Mouse (Mus musculus): ENCODE results near the gene Il11ra1.

DNA sequence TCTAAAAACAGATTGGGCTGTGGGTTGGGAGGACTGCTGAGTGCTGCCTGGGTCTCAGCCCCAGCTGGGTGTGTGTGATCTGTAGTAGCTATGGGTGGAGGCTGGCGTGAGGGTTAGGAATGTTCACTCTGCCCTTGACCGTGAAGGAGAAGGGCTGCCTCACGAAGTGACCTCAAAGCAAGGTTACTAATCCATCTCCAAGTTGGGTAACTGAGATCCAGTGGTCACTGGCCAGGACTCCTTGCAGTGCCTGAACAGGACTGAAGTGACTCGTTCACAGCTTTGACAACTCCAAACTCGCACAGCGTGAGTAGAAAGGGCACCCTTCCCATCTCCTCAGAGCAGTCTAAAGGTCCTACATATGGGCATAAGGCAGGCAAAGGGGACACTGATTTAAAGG, 20.9 kb upstream of the Il11ra1 start:
- TF ChIP-seq EP300 (IDR thresholded peaks at IDR 0.05; ENCODE audit: insufficient read depth, low read depth, low read length) (no peak), POLR2A (IDR thresholded peaks at IDR 0.05; ENCODE audit: insufficient read depth, low read depth, low read length) (no peak)

Data from heart, adult 2 months (tissue).